Mouse (Mus musculus) adrenal gland, postnatal 14 days (tissue): ENCODE measurements around the gene Selenos. TPM values are rescaled to one million over a fixed set of nuclear protein-coding genes. Genes with fewer than 3 reads are reported as not detected.

ENCODE experiments used
- DNase-seq: peaks from one replicate; pipeline ENCODE4 v3.0.0; 2021; ENCODE audit warnings: mixed read lengths
- total RNA-seq: library from RNA; stranded (reverse); gene quantifications from 2 replicates; pipeline ENCODE4 v1.2.3, GENCODE M21; 2021

Gene Selenos
- total RNA-seq, 1 experiment from 2014 or later = 81.4 TPM

GRCm38 (mm10) chr7:66118796-66119195 lies 39.3 kb downstream of the Selenos start:
- no peak for DNase-seq

- DNase-seq = no peak
These were observed 40.7 kb downstream of the Selenos start for GRCm38 (mm10) chr7:66120139-66120538.

- DNase-seq = no peak
These were observed 41.4 kb downstream of the Selenos start for GRCm38 (mm10) chr7:66120702-66121396.

GRCm38 (mm10) chr7:66124551-66124968 lies 45.1 kb downstream of the Selenos start:
- DNase-seq = no peak

GRCm38 (mm10) chr7:66125368-66125767 lies 45.9 kb downstream of the Selenos start:
- DNase-seq = no peak

- no peak for DNase-seq
These were observed 48.6 kb downstream of the Selenos start for GRCm38 (mm10) chr7:66127951-66128645.

GRCm38 (mm10) chr7:66128857-66129256 lies 49.4 kb downstream of the Selenos start:
- DNase-seq = no peak

GRCm38 (mm10) chr7:66130296-66130695 lies 50.8 kb downstream of the Selenos start:
- DNase-seq = no peak

GRCm38 (mm10) chr7:66131776-66132421 lies 52.5 kb downstream of the Selenos start:
- no peak for DNase-seq

- DNase-seq = no peak
These were observed 54.7 kb downstream of the Selenos start for GRCm38 (mm10) chr7:66134154-66134553.

GRCm38 (mm10) chr7:66135644-66136043 lies 56.2 kb downstream of the Selenos start:
- no peak for DNase-seq

GRCm38 (mm10) chr7:66136187-66136586 lies 56.7 kb downstream of the Selenos start:
- no peak for DNase-seq

GRCm38 (mm10) chr7:66137309-66137708 lies 57.9 kb downstream of the Selenos start:
- DNase-seq = no peak

GRCm38 (mm10) chr7:66138301-66138700 lies 58.9 kb downstream of the Selenos start:
- no peak for DNase-seq

GRCm38 (mm10) chr7:66138878-66139277 lies 59.4 kb downstream of the Selenos start:
- DNase-seq = no peak

Other genes starting within 250 kb of the Selenos start
- gene Pcsk6, start 217.9 kb upstream of the Selenos start, total RNA-seq = 32.1 and 32.7 TPM in 2 replicates
- not detected in 2 replicates for gene Gm45213, start 36.0 kb upstream of the Selenos start, total RNA-seq
- 36.2 and 41.7 TPM in 2 replicates for gene Snrpa1, start 20.6 kb upstream of the Selenos start, total RNA-seq
- gene Chsy1, start 29.9 kb downstream of the Selenos start, total RNA-seq = 18.0 and 18.9 TPM in 2 replicates